Mouse (Mus musculus): ENCODE results near the gene Nell1. TPM values are rescaled to one million over a fixed set of nuclear protein-coding genes. Genes with fewer than 3 reads are reported as not detected.

The Nell1 gene
- total RNA-seq, 2 experiments from 2014 or later = not detected

DNA sequence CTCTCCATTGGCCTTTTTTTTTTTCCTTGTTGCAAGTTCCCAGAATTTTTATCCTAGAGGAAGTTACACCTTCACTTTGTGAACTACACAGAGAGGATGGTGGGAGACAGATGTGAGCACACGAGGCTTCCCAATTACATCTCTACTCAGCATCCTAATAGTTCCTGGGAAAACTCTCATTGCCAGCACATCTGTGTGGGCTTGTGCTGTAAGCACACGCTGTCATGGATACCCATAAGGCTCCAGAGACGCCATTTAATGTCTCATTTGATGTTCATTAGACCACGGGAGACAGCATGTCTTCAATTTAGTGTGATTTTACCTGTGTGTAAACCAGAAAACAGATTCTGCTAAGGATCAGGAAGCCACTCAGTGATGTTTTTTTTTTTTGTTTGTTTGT lies 253.6 kb downstream of the Nell1 start:
- intact Hi-C loops (cut with DNase I) = no loop called here

DNA sequence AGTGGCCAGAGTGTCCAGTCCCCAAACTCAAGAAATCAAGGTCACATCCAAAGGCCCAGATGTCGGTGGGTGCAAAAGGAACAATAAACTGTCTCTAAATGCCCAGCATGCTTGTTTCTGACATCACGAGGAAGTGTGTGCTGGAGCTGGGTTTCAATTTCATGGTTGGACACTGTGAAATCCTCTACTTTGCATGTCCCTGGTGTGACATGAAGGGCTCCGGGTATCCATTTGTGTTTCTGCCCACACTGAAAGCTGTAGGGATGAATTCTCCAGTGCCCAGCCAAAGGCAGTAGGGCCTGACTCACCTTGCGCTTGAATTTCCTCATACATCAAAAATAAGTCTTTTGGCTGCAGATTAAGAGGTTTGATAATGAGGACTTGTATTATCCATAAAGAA lies 266.5 kb downstream of the Nell1 start:
- no peak for DNase-seq
- intact Hi-C loops (cut with DNase I) = no loop called here

More for the DNA sequence above, 253.6 kb downstream of the Nell1 start:
- DNase-seq = no peak

DNA sequence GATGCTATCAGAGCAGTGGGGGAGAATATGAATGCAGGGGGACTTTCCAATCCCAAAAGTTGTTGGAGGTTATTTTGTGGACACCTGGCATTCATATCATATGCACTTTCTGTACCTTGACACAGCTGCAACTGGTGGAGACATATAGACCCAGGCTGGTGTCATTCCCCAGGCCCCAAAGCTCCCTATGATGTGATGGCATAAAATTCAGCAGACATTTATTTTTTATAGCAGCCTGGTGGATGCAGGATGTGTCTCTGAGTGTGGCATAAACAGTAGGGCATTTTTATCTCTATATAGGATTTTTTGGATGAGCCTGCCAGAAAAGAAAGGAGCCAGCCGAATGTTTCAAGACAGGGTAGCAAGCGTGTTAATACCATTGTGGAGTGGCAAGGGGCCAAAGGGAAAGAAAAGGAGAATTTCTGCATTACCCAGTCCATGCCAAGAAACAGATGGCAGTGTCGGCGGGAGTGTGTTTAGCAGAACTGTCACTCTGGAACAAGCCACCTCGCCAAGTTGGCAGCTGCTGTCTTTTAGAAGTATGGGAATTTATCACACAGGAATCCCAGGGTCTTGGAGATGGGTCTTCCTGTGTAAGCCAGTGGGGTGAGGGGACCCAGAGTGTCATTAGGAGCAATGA lies 267.1 kb downstream of the Nell1 start:
- no peak for DNase-seq

DNA sequence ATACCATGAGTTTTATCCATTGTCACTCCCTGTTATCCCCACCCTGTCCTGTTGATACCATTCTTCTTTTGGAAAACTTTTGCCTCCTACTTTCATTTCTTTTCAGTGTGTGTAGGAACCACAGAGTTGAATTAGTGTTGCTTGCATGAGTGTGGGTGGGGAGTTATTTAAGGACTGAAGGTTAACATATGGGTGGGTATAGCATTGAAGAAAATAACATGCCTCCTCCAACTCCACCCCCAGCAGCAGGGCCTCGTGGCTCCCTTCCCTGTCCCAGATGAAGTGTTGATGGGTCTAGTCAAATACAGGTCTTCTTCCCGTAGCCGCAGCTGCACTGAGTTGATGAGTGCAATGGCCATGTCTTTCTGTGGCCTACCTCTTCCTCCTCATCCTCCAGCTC lies 278.5 kb downstream of the Nell1 start:
- intact Hi-C loops (cut with DNase I) = no loop called here
- DNase-seq = no peak

More for the DNA sequence above, 267.1 kb downstream of the Nell1 start:
- intact Hi-C loops (cut with DNase I) = no loop called here

DNA sequence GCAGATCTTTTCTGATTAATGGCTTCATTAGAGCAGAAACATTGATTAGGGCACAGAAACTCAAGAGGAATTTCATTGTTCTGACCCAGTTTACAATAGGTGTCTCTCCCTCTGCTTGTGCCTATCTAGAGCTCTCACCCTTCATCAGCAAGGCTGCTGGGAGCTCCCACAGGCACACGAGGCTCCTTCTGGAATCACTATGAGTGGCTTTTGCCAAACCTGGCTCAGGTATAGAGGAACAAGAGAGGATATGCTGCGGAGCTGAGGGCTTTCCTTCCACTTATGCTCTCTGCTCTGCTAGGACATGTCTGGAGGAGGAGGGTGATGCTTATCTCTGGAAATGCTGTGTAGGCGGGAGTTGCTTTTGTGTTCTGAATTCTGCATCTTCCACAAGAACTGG lies 285.4 kb downstream of the Nell1 start:
- intact Hi-C loops (cut with DNase I) = no loop called here
- DNase-seq = no peak

DNA sequence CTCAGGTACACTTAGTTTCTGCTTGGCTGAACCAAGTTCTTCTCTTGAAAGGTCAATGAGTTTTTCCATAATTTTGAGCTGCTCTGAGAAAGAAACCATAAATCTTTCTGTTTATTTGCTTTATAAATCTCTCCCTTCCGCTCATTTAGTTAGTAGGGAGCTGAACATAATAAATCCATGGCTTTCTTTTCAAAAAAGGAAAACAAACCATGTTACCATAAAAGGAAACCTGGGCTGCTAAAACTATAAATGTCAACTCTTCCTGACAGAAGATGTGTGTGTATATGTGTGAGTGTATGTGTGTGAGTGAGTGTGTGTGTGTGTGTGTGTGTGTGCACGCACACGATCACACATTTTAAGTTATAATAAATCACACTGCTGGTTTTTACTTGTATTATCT lies 320.8 kb downstream of the Nell1 start:
- intact Hi-C loops (cut with DNase I) = no loop called here

DNA sequence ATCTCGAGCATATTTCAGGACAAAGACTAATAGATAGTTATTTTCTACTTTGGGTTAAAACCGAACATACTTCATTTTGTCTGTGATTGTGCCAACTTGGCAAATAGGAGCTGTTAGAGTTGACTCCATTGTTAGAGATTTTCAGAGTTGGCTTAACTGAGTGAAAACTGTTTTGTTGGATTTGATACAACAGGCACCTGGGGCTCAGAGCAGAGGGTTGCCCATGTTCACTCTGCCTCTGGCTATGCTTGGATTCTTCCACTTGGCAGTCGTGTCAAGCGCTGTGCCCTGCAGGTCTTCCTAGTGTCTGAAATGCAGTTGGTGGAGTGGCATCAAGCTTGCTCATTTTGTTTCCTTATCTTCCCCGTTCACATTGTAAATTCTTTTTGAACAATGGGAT lies 363.6 kb downstream of the Nell1 start:
- DNase-seq = no peak
- intact Hi-C loops (cut with DNase I) = no loop called here

More for the DNA sequence above, 320.8 kb downstream of the Nell1 start:
- DNase-seq = no peak

DNA sequence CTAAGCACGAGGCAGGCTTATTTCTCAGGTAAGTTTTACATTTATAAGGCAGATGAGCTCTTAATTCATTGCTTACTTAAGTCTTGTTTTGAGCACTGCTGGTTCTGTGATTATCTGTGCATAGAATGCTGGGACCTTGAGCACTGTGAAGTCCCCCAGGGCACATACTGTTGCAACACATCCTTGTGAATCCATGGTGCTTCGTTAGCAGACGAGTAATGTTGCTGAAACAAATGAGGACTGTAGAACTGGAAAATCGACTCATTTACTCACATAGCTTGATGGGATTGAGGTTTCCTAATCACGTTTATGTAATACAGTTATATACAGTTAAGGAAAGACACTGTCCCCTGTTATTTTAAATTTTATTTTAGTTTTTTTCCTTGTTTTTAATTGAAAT lies 364.1 kb downstream of the Nell1 start:
- intact Hi-C loops (cut with DNase I) = no loop called here
- no peak for DNase-seq

DNA sequence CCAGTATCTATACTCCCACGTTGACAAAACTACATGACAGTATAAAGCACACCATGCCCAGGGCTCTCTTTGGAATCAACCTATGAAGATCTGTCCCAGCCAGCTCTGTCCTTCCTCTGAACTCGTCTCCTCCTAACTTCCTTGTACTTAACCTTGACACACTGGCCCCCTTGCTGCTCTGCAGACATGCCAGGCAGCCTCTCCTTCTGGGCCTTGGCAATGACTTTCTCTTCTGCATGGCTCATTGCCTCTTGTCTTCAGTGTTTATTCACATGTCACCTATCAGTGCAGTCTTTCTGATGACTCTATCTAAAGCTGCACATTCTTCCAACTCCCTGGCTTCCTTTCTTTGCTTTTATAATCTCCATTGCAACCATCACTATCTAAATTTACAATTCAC lies 376.9 kb downstream of the Nell1 start:
- DNase-seq = no peak
- intact Hi-C loops (cut with DNase I) = no loop called here

DNA sequence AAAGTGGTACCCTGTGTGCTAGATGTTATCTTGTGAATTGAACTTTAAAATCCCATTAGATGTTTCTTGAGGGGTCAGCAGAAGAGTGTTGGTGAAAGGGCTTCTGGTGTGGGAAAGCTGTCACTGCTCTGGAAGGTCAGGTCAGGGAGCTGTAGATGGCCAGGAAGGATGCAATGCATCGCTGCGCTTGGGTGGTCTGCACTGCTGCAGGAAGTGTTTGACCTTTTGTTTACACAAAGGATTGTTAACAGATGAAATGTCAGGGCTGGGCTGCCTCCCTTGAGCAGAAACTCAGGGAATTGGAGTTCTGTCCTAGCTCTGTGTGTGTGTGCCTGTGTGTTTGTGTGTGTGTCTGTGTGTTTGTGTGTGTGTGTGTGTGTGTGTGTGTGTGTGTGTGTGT lies 382.5 kb downstream of the Nell1 start:
- intact Hi-C loops (cut with DNase I) = no loop called here
- no peak for DNase-seq

DNA sequence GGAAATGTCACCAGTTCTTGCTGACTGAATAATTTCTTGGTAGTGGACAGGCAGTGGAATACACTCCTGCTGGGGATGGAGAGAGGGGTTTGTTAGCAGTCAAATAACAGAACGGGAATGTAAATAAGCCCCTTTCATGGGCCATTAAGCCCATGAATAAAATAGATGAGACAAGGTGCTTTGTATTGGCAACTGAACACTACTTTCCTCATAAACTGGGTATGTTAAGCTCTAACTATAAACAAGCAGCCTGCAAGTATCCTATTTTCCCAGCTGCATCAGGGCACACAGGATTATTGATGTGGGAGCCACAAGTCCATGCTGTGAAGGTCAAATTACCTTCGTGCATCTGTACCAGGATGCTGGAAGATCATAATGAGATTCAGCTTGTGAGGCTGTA lies 387.4 kb downstream of the Nell1 start:
- intact Hi-C loops (cut with DNase I) = no loop called here
- DNase-seq = no peak

DNA sequence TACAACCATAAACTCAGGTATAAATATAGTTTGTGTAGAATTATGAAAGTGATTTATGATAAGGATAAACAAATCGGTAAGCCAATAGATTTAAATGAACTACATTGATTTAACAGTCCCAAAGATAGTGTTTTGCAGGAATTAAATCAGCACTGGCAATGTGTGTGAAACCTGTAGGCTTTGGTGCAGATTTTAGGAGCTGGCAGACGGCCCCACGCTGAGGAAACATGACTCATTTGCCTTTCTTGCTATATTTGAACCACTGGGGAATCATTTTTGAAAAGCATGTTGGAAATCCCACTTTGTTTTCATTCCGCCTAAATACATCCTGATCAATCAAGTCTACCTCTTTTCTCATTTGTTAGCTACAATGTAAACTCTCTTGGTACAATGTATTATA lies 400.2 kb downstream of the Nell1 start:
- no peak for DNase-seq

DNA sequence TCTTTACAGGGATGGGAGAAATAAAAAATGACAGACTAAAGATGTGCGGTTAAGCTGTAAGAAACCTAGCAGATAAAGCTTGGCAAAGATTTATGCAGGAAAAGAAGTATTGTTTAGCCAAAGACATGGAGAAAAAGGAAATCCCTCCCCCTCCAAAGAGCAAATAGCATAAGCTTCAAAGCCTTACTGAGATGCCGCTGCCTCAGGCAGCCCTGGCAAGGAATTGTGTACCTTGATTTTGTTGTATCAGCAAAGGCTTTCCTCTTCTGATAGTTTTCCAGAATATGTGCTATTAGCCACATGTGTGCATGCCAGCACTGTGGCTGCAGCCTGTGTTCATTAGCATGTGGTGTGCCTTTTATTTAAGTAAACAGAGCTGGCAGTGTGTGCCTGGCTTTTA lies 435.8 kb downstream of the Nell1 start:
- intact Hi-C loops (cut with DNase I) = no loop called here
- no peak for DNase-seq

More for the DNA sequence above, 400.2 kb downstream of the Nell1 start:
- intact Hi-C loops (cut with DNase I) = no loop called here

DNA sequence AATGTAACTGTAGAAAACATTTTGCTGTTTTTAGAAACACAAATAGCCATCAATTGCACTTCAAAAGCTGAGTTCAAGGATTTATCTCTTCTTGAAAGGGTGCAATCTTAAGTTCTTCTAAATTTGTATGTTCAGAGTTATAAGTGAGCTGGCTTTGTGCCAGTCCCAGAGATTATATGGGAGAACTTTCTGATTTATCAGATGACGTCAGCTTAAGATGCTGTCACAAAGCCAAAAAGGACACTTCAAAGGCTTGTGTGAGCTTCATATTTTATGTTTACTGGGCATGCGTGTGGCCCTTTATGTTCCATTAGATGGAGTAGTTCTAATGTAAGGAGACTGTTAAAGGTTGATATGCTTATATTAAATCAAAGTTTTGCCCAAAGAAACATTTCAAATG lies 445.3 kb downstream of the Nell1 start:
- no peak for DNase-seq
- intact Hi-C loops (cut with DNase I) = no loop called here

DNA sequence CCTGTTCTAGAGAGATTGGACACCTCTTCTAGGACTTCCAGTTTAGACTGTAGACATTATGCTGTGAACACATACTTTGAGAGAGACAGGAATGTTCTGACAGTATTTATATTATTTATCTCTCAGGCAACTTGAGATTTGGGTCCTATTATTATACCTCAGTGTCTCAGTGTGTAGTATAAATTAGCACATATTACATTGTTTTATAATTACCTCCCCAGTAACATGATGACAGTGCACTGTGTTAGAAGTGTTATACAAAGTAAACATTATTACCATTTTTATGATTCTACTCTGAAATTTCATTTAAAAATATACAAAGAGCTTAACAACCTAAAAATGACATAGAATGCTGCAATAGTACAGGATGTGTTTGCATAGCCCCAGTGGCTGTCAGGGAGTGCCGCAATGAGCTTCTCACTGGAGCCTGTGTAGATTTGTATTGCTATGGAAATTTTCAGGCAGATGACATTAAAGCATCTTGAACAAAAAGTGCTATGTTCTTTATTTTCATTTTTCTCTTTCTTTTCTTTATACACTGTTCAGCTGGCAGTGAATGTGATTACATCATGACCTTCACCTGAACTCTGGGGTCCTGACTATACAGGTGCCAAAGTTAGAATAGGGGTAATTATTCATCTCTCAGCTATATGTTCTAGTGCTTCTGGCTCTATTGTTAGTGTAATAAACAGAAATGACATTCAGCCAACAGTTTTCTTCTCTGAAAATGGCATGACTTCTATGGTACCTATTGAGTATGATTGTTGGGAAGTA lies 447.9 kb downstream of the Nell1 start:
- intact Hi-C loops (cut with DNase I) = no loop called here
- no peak for DNase-seq

DNA sequence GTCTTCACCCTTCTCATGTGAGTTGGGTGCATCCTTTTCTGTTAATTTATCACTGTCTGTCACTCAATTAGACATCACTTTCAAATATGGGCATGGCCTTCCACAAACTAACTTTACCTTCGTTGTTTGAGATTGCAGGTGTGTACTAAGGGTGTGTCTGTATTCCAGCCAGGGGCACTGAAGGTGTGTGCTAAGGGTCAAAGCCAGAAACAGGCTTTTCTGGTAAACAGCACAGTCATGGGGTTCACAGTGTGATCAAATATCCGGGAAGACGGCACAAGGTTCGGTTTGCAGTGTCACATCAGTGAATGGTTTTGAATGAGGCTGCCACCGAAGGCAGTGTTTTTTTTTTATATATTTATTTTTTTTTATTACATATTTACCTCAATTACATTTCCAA lies 455.1 kb downstream of the Nell1 start:
- DNase-seq = no peak
- intact Hi-C loops (cut with DNase I) = no loop called here

DNA sequence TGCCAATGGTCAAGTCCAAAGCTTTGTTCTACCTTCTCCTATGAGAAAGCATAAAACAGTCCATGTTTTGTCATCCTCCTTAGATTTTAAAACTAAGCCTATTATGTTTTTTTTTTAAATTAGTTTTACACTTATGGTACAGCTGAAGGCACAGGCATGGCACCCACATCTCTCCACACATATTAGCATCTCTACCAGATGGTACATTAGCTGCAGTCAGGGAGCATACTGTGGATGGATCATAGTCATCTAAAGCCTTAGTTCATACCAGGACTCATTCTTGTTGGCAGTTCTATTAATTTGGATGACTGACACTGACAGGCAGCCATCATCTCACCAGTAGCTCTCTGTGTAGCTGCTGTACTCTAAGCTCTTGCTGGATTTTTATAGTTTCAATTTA lies 466.6 kb downstream of the Nell1 start:
- DNase-seq = no peak
- intact Hi-C loops (cut with DNase I) = no loop called here

DNA sequence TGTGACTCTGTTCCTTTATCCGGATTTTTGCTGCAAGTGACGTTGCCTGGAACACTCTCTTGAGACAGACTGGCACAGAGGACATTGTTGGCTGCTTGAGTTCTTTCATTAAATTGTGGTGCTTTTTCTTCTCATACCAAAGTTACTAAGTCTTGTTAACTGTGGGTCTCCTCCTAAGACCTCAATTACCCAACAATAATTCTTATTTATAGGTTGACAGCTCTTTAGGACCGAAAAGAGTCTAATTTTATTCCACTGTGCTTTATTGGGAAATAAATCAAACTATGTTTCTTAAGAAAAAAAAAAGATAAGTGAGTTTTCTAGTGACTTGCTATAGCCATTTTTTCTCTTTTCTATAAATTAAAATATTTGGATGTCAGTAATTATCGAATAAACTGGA lies 472.7 kb downstream of the Nell1 start:
- intact Hi-C loops (cut with DNase I) = no loop called here
- no peak for DNase-seq

DNA sequence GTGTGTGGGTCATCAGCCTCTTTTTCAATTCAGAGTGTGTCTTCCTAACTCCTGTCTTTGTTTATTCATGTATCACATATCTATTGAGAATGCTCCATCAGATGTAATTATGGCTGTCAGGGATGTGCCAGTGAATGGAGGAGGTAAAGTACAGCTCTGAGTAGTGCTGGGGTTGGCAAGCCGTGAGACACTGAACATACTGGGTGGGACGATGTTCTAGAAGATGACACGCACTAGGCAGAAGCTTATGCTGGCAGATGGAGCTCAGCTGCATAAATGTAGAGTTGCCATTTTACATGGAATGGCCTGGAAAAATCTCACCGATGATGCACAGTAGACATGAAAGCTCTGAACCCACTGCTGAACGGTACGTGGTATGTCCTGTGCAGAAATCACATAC lies 493.1 kb downstream of the Nell1 start:
- intact Hi-C loops (cut with DNase I) = no loop called here
- DNase-seq = no peak

DNA sequence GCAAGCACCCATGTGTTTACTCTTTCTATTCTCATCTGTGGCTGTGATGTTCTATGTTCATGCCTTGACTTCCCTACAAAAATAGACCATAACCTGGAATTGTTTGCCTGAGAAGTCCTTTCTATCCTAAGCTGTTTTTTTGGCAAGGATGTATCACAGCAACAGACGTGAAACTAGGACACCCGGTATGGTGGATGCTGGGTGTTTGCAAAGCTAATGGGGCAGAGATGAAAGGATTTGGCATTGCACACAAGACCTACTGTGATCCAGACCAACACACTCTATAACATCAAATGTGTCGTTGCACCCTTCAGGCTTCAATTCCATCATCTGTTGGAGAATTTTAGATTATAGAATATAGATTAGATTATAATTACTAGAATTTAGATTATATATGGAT lies 495.9 kb downstream of the Nell1 start:
- intact Hi-C loops (cut with DNase I) = no loop called here

DNA sequence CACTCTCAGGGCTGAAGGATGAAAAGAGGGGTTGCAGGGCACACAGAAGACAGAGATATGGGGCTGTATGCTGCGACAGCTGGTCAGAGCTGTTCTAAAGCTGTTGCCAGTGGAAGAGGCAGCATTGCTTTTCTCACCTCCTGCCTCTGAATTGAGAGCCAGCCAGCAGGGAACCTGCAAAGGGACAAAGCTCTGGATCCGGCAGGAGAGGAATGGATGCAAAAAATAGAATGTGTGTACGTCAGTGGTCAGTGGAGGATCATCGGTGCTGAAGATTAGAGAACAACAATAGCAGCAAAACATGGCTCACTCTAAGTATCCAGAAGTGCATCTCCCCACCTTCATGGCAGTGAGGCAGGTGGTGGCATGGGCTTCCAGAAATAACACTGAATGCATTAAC lies 507.3 kb downstream of the Nell1 start:
- intact Hi-C loops (cut with DNase I) = no loop called here

More for the DNA sequence above, 495.9 kb downstream of the Nell1 start:
- DNase-seq = no peak

DNA sequence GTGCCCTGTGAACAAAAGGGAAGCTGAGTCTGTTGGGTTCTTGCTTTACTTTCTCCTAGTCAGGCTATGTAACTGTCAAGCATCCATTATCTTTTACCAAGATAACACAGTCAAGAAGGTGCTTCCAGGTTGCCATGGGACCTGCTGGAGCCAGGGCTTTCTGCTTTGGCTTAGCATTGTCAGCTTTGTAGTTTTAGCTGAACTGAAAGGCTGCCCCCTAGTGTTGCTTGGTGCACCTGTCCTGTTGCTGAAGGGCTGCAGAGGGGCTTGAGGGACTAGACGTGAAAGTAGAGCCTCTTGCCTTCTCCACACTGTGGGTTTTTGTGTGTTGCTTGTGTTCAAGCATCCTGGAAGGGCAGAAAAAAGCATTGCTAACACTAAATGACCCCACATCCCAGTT lies 510.6 kb downstream of the Nell1 start:
- DNase-seq = peak in 1 of 2 experiments; percentile 4
- intact Hi-C loops (cut with DNase I) = loop anchor here (2.0 kb wide), 1 partner anchor 529 kb away; no protein-coding TSS in a partner anchor

More for the DNA sequence above, 507.3 kb downstream of the Nell1 start:
- no peak for DNase-seq

All from heart, postnatal 36 days (tissue).